Mouse (Mus musculus) ovary, postnatal 14 days (tissue): Measurements from ENCODE around the gene Olfr324.

Source experiments
- DNase-seq: peaks from one replicate; pipeline ENCODE4 v3.0.0; 2022; ENCODE audit warnings: low spot score

The Olfr324 gene

GRCm38 (mm10) chr11:58594814-58595213 lies at the start of gene Olfr324:
Olfr324 (plus strand) TSS chr11:58595114.
- DNase-seq, result no peak

GRCm38 (mm10) chr11:58546322-58546721 lies 48.6 kb upstream of the Olfr324 start, which contains the start of gene Olfr329-ps:
Olfr329-ps (minus strand) TSS chr11:58546422.
- DNase-seq, result no peak

- DNase-seq, result no peak
Observed at GRCm38 (mm10) chr11:58555536-58555935, 39.4 kb upstream of the Olfr324 start, which contains the start of gene Olfr328. Olfr328 (minus strand) TSS chr11:58555636.

- peak; percentile 7 for DNase-seq
Observed at GRCm38 (mm10) chr11:58570405-58570804, 24.5 kb upstream of the Olfr324 start, which contains the start of gene Olfr224. Olfr224 (minus strand) TSS chr11:58570553.

- no peak for DNase-seq
Observed at GRCm38 (mm10) chr11:58577430-58577829, 17.5 kb upstream of the Olfr324 start, which contains the start of gene Olfr325. Olfr325 (plus strand) TSS chr11:58577730.

GRCm38 (mm10) chr11:58578636-58579035 lies 16.3 kb upstream of the Olfr324 start:
- DNase-seq, result no peak

GRCm38 (mm10) chr11:58587898-58588348 lies 7.0 kb upstream of the Olfr324 start:
- peak; percentile 46 for DNase-seq

GRCm38 (mm10) chr11:58588620-58589250 lies 6.2 kb upstream of the Olfr324 start:
- no peak for DNase-seq

- DNase-seq, result no peak
Observed at GRCm38 (mm10) chr11:58597837-58598236, 2.9 kb downstream of the Olfr324 start.

GRCm38 (mm10) chr11:58602062-58602461 lies 7.1 kb downstream of the Olfr324 start:
- no peak for DNase-seq

GRCm38 (mm10) chr11:58602800-58603560 lies 8.1 kb downstream of the Olfr324 start:
- DNase-seq, result no peak

- no peak for DNase-seq
Observed at GRCm38 (mm10) chr11:58604688-58605087, 9.8 kb downstream of the Olfr324 start.

- DNase-seq, result no peak
Observed at GRCm38 (mm10) chr11:58605228-58605627, 10.3 kb downstream of the Olfr324 start.

GRCm38 (mm10) chr11:58606177-58606919 lies 11.4 kb downstream of the Olfr324 start:
- DNase-seq, result no peak

GRCm38 (mm10) chr11:58607030-58607429 lies 12.1 kb downstream of the Olfr324 start:
- no peak for DNase-seq

GRCm38 (mm10) chr11:58613359-58613758 lies 18.4 kb downstream of the Olfr324 start:
- no peak for DNase-seq

GRCm38 (mm10) chr11:58614526-58614925 lies 19.6 kb downstream of the Olfr324 start:
- no peak for DNase-seq

- no peak for DNase-seq
Observed at GRCm38 (mm10) chr11:58615975-58616374, 21.1 kb downstream of the Olfr324 start, which contains the start of gene 2210407C18Rik. 2210407C18Rik (minus strand) TSS chr11:58616075.

GRCm38 (mm10) chr11:58618369-58618768 lies 23.5 kb downstream of the Olfr324 start:
- no peak for DNase-seq

GRCm38 (mm10) chr11:58618793-58619192 lies 23.9 kb downstream of the Olfr324 start:
- no peak for DNase-seq

- no peak for DNase-seq
Observed at GRCm38 (mm10) chr11:58626146-58626545, 31.2 kb downstream of the Olfr324 start.

- DNase-seq, result no peak
Observed at GRCm38 (mm10) chr11:58630401-58630800, 35.5 kb downstream of the Olfr324 start, which contains the start of gene Olfr323. Olfr323 (minus strand) TSS chr11:58630501.
